Mouse (Mus musculus): Measurements from ENCODE around the gene Sbf2.
"Not testable (repeated sequence)": the region's sequence is repeated elsewhere in the genome, so short reads cannot be mapped to it uniquely, and the experiment has no call there.

The Sbf2 gene

DNA sequence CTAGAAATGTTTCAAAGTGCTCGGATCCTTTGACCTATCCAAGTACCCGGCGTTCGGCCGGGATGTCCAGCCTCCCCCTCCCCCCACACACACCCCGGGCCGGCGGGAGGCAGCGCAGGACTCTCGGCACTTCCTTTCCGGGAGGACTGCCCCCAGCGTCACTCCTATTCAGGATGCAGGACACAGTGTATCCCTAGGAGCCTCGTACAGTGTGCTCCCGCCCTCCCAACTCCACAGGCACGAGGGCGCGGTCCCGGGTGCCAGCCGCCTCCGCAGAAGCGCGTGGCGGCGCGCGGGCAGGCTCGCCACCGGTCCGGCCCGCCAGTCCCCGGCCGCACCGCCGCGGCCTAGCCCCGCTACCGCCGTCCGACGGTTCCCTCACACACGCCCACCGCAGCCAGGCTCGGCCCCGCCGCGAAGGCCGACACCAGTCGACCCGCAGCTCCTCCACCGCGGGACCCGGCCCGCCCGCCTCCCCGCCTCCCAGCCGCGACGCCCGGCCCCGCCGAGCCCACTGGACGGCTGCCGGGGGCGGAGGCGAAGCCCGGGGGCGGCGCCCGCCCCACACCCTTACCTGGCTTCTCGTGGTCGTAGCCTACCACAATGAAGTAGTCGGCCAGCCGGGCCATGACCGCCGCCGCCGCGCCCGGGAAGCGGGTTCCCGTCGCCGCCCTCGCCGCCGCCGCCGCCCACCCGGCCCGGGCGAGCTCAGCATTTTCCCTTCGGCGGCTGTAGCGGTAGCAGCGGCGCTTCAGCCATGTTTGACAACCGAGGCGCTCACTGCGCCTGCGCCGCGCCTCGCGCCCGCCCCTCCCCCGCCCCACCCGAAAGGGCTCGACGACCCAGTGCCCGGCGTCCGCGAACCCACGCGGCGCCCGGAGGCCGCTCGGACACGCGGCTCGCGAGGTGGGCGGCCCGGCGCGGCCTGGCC is at the start of gene Sbf2:
TSS of gene Sbf2 (minus strand) at position 790 of the 931 bp plus-strand sequence.
- DNase-seq (ENCODE audit: extremely low read depth, low read depth), result no peak

DNA sequence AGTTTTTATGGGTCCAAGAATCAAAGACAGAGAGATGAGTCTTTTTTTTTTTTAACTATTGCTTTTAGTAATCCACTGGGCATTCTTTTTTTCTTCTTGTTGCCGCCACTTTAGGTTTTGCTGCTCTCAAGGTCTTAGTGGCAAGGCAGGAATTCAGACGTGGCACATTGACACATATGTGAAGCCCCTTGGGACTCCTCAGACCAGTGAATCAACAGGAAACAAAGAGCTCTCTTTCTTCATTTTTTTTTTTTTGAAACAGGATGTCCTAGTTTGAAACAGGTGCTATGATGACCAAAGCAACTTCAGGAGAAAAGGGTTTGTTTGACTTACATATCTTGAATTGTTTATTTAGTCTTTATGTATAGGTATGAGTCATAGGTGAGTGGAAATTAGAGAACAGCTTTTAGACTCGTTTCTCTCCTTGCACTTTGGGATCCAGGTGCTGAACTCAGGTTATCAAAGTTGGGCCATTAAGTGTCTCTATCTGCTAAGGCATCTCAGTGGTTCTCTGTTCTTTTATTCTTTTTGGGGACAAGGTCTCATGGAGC is 43.7 kb upstream of the Sbf2 start:
- no peak for DNase-seq (ENCODE audit: extremely low read depth, low read depth)

DNA sequence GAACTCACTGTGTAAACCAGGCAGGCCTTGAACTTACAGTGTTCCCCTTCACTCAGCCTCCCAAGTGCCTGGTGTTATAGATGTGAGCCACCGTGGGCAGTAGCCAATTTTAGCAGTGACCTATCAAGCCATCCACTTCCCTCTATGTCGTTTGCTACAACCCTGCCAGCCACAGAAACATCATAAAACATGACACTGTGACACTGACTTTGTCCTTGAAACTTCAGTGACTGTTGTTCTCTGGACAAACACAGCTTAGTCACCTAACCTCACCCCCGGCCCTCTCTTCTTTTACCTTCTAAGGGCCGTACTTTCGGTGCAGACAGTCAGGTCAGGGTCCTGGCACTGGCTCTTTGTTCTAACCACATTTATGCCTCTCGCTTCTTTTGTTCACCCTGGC is 41.2 kb upstream of the Sbf2 start:
- DNase-seq (ENCODE audit: extremely low read depth, low read depth), result no peak

DNA sequence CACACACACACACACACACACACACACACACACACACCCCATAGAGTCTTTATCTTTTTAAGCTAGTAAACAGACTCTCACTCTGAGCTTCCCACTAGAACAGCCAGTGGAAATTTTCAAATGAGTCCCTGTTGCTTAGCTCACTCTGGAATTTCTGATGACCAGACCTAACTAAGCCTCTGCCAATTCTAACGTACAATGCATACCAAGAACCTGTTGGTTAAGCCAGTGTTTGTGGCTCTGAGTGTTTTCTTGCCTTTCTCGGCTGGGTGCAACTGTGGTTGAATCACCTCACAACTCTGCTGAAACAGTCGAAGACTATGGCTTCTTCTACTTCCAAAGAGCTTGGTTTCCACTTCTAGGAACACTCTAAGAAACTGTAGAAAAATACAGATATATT is 40.5 kb upstream of the Sbf2 start:
- no peak for DNase-seq (ENCODE audit: extremely low read depth, low read depth)

DNA sequence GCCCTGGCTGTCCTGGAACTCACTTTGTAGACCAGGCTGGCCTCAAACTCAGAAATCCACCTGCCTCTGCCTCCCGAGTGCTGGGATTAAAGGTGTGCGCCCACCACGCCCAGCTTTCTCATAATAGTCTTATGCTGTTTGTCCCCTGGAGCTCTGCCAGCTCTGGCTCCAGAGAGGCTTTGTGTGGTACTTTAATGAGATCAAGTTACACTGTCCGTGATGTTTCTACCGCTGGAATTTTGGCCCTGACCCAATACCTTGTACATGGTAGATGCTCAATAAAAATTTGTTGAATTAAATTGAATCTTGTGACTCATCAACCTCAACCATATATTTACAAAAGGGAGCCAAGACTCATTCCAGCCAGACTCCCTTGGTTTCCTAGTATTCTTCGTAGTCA is 36.4 kb upstream of the Sbf2 start:
- no peak for DNase-seq (ENCODE audit: extremely low read depth, low read depth)

DNA sequence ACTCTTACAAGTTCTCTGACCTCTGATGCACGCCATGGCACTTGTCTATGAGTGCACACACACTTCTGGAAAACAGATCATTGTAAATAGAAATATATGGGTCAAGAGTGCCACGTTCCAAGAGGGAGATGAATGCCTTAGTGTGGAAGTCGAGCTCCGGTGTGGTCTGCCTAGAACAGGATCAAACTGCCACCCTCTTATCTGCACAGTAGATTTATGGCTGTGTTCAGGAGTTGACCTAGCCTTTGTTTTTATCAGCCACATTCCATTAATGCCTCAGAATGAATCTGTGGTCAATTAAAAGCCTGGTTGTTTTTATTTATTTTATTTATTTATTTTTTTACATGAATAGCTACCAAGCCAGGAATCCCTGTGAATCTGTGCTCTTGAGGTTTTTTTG is 35.8 kb upstream of the Sbf2 start:
- DNase-seq (ENCODE audit: extremely low read depth, low read depth), result no peak

DNA sequence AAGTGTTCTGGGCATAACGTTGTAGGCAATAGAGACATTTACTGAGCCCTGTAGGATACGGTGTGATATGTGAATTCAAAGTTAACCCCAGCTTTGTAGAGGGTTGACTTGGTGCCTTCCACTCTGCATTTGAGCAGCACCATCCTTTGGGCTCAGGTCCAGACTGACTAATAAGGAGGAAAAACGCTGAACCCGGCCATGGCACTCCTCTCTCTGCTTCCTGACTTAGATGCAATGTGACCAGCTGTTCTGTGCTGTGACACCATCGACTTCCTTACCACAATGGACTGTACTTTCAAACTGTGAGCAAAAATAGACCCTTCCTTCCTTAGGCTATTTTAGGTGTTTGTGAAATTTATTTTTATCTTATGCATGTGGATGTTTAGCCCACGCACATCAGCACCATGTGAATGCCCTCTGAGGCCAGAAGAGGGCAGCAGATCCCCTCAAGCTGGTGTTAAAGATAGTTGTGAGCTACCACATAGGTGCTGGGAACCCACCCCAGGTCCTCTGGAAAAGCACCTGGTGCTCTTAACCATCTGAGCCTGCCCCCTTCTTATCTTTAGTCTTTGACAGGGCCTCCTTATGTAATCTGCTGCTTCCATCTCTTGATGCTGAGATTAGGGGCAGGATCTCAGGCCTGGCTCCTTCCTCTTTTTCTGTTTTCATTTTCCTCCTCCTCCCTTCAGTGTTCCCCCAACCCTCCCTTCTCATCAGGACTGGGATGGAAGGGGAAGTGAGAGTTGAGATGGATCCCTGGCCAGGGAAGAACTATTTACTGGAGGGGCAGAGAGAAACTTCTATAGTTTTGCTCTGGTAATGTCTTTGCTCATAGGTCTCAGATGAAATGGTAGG is 34.6 kb upstream of the Sbf2 start:
- no peak for DNase-seq (ENCODE audit: extremely low read depth, low read depth)

DNA sequence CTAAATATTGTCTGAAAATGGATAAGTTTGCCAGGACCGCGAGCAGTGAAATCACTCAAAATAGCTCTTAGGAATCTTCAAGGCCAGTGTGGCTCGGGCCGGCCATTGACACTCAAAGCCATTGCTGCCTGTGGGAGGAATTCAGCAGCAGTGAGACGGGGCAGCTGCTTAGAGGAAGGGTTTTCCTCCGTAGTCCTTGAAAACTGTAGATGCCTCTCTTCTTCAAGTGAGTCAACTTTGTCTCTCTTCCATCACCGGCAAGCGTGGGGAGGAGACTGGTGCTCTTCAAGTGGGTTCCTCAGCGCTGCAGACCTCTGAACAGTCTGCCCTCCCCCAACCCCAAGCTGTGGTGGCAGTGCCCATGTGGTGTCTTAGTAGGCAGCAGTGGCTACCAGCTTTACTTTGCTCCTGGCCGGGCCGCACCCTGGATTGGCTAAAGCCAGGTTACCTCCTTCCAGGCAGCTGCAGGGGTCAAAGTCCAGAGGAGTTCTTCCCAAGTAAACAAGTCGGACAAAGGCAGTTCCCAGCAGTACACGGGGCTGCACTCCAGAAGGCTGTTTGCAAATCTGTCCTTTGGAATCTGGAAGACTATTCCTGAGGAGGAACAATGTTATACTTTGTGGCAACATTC is 33.8 kb upstream of the Sbf2 start:
- DNase-seq (ENCODE audit: extremely low read depth, low read depth), result no peak

DNA sequence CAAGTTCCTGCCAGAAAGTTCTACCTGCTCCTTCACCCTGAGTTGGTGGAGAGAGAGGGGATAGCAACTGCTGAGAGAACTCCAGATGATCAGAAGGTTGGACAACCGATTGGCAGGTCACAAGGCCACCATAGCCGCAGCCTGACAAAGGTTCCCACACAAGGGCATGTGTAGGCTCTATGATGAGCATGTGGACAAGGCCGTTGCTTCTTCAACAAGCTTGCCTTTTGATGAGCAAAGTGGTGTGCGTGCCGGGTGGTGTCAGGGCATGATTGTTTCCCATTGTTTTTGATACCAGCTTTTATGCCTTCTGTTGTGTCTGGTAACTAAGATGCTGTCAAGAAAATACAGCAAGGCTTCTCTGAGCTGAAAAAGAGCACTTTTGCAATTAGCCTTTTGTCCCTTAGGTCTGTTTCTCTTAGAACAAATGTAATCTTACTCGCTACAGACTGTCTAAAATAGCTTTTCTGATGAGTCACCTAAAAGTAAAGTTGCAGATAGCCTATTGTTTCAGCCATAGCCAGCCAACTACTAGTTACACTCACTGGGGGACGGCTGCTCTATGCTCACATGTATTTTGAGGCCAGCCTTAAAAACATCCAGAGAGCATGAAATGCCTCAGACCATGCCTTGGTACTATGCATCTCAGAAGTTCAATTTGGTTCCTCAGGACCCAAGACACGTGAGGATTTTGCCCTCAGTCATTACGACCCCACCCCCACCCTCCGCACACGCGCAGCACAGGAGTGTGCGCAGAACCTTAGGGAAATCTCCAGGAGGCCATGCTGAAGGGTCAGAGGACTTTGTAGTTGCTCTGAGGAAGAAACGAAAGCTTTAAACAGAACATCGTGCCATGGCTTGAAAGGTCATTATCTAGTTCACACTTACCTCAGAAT is 33.1 kb upstream of the Sbf2 start:
- no peak for DNase-seq (ENCODE audit: extremely low read depth, low read depth)

DNA sequence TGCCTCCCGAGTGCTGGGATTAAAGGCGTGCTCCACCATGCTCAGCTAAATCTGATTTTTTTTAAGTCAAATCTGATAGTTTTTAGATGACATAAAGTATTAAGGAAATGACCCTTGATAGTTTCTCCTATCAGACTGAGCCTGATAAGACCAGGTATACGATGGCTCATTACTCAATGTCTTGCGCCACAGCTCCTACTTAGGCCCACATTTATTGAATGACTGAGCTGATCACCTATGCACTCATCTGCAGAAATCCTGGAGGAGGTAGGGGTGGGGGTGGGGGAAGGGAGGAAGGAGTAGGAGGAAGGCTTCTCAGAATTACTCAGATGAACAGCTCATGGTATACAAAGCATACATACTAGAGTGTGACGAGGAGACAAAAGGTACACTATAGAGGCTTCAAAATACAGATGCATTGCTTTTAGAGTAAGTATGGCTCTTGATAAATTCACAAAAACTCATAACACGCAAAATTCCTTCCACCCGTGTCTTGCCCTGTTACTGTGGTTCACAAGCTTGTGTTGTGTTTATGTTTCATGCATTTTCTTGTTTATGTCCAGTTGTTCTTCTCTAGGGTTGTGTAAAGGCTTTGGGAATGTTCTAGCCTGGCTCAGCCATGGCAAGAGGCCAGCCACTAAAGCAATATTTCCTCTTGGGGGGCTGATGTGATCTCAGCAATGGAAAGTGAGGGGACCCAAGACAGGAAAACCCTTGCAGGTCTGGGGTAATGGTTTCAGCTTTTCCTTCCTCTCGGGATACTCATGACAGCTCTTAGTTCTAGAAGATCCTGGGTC is 32.1 kb upstream of the Sbf2 start:
- no peak for DNase-seq (ENCODE audit: extremely low read depth, low read depth)

DNA sequence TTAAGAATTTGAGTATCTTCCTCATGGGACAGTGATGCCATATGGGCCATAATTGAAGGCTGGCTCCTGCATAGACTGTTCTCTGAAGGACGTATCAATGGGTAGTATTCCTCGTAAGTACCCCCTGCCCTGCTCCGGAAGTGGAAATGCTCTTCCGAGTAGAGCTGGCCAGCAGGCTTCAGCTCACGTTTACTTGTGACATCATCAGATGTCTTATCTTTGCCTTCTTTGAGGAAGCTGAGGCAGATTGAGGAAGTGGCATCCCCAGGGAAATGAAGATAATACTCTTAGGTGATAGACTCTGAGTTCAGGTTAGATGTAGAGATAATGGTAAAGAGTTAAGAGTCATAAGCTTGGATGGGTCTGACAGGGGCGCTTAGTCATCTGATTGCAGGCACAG is 31.1 kb upstream of the Sbf2 start:
- no peak for DNase-seq (ENCODE audit: extremely low read depth, low read depth)

DNA sequence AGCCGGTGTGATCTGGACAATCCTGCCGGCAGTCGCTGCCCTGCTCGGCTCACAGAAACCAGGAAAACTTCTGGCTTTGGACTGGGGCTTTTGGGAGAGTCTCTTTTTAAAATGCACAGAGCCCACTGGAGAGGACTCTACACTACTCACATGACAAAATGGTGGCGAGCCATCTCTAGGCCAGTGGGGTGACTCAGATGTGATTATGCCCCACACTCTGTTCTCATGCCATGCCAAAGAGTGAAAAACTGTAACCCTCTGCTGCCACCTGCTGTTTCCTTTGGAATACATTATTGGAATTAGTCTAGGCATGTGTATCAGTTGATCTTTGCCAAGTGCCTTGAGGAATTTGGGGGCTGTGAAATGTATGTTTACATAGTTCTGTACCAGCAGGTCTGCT is 30.6 kb upstream of the Sbf2 start:
- DNase-seq (ENCODE audit: extremely low read depth, low read depth), result peak; percentile 32

DNA sequence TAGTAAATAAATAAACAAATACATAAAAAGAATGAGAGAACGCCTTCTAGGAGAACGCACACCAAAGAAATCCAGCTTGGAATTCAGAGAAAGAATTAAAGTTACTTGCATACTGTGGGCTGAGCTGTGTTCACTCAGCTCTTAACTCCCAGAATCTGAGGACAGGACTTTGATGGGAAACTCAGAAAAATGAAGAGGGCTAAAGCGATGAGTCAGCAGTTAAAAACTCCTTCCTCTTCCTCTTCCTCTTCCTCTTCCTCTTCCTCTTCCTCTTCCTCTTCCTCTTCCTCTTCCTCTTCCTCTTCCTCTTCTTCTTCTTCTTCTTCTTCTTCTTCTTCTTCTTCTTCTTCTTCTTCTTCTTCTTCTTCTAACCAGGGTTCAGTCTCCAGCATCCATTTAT is 25.2 kb upstream of the Sbf2 start:
- DNase-seq (ENCODE audit: extremely low read depth, low read depth), result not testable (repeated sequence)

DNA sequence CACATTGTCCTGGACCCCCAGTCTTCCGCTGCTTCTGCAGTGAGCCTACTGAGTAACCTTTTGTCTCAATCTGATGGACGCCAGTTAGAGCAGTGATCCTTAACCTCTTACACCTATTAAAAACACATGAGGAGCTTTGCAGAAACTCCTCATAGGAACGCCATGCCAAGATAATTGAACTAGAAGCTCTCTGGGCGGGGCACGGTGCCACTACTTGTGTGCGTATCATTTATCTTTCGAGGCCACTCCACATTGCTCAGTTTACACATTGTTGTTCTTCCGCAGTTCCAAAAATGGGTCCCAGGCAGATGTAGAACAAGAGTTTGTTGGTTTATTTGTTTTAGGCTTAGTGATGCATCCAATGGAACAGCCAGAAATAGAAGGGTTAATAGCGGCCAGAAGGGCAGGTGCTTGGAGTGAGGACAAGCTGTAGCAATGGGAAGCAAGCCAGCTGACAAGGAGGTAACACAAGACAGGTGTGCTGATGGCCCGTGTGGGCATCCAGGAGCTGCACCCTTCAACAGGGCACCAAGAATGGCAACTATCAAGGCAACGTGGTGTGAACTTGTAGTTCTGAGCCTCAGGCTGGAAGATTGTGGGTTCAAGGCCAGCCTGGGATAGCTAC is 24.7 kb upstream of the Sbf2 start:
- no peak for DNase-seq (ENCODE audit: extremely low read depth, low read depth)

DNA sequence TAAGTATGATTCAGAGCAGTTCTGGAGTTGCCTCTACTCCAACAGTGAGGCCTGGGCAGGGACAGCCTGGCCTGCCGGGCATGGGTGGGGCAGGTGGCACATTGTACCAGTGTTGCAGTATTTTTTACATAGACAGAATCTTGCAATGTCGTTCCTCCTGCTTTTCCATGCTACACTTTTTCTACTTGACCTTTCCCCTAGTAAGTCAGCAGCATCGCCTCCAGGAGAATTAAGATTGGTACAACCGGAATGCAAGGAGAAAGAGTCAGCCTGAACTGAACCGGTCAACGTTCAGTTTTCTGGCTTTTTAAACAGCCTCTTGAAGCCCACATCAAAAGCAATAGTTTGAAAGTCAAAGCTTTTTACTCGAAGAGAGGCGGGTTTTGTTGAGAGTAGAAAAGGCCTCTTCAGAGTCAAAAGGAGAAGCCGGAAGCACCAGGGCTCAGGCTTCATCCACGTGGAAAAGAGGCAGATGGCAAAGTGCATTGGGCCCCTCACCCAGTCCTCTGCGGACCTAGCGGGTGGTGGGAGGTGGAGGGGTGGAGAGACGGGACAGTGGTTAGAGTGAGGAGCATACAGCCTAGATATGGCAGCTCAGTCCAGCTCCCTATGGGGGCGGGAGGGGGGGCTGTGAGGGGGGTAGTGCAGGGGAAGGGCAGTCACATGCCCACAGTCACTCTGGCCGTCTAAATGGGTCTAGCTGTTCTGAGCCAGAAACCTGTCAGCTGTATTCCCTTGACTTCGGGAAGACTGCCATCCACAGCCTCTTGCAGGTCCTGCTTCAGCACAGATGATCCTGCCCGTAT is 23.8 kb upstream of the Sbf2 start:
- no peak for DNase-seq (ENCODE audit: extremely low read depth, low read depth)

DNA sequence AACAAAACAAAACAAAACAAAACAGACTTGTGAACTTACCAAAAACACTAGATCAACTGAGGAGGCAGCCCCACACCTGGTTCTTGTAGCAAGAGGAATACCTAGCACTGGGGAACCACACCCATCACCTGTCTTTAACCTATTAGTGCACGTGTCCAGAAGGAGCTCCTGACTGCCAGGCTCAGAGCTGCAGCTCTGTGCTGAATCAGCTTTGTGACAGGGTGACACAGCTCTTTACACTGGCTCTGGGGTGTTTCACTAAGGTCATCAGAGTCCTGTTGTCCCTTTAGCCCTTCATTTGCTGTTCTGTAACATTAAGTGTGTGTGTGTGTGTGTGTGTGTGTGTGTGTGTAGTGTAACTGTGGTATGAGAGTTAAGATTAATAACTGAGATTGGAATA is 21.8 kb upstream of the Sbf2 start:
- no peak for DNase-seq (ENCODE audit: extremely low read depth, low read depth)

DNA sequence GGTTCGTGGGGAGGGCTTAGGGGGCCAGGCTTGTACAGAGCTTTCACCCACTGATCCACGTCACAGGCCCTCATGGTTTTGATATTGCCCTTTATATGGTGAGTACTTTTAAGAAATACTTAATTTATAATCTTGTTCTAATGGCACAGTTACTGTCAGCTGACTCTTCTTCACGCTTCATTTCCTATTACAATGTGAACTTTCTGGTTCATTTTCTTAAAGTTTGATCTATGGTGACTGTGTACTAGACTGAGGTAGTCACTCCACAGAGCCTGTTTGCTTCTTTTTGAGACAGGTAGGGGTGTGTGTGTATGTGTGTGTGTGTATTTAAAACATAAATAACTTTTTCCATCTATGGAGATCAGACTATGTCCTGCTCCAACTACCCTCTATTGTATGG is 21.2 kb upstream of the Sbf2 start:
- DNase-seq (ENCODE audit: extremely low read depth, low read depth), result no peak

DNA sequence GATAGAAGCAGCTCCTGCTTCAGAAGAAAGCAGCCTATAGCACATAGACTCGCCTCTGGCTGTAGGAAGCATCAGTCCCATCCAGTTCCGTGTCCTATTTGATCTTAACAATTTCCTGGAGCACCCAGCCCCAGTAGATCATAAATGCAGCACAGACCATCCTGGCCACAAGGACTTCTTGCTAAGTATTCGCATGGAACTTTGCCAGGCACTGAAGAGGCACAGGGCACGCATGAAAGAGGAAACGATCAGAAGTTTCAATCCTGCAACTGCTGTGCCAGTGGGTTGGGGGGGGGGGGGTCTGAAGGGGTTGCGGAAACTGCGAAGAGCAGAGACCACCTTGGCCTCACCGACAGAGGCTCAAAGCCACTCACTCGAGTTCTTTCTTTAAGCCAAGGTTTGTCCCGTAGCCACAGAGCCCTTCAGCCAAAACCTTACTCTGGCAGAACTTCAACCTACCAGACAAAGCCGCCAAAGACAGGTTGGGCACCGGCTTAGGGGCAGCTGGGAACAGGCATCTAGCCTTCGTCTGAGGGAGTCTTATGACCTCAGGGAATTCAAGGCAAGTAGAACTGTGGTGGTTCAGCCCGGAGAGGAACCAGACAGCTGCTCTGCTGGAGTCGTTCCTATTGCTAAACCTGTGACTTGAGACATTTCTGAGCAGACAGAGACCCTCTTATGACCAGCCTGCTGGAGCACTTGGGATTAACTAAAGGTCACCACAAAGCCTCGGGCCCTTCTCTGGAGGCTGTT is 16.6 kb upstream of the Sbf2 start:
- DNase-seq (ENCODE audit: extremely low read depth, low read depth), result no peak

Measured in MEL-GATA-1-ER (cell line).